Mouse (Mus musculus): ENCODE results near the gene Tprn. TPM values are rescaled to one million over a fixed set of nuclear protein-coding genes. Genes with fewer than 3 reads are reported as not detected.

Tprn gene
- total and polyA plus RNA-seq, 3 experiments, result 7.0 to 19.3 (median 13.1) TPM

DNA sequence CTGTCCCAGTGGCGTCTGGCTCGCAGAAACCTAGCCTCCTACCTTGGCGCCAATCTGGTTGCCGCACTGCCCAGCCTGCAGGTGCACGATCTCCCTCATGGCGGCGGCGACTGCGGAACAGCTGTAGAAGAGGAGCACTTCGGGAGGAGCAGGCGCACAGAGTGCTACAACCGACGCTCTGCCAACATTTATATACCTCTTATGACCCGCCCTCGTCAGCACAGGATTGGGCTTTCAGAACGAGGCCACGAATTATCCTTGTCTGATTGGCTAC is 38.0 kb upstream of the Tprn start, which contains the start of gene Tubb4b:
Gene Tubb4b, minus strand, starts transcription at position 211 of the 274 bp plus-strand sequence.
- Histone ChIP-seq H3K4me3 (replicated peaks in 1 of 3; ENCODE audit: low read depth in 2 of 3, low read length in 2 of 3, poor library complexity in 1 of 3) (peak within 1 kb of the TSS; percentile 64 to 99 (median 82)), H3K79me2 (replicated peaks; ENCODE audit: control insufficient read depth, extremely low read depth, insufficient read depth, poor library complexity, severe bottlenecking) (peaks cover 9% of the 10 kb centered on the region), H3K27ac (ENCODE audit: insufficient read depth, low read depth) (peak within 1 kb of the TSS; percentile 98), H3K9ac (ENCODE audit: insufficient read depth, low read depth) (peak within 1 kb of the TSS; percentile 92), H3K27me3 (replicated peaks) (peaks cover 6% of the 10 kb centered on the region), H3K4me2 (ENCODE audit: insufficient read depth, low read depth, poor library complexity, severe bottlenecking) (peak within 1 kb of the TSS; percentile 76), H3K4me1 (ENCODE audit: control insufficient read depth in 1 of 2, insufficient read depth in 2 of 2) (peaks cover 13 to 34% of the 10 kb centered on the region in 2 experiments; a peak in 3 of 4 replicates), H3K9me3 (replicated peaks; ENCODE audit: low read length) (no peaks in the 10 kb centered on the region), H3K36me3 (replicated peaks in 1 of 2; ENCODE audit: control insufficient read depth in 1 of 2, insufficient read depth in 1 of 2, low read length in 1 of 2) (peaks cover 22 to 26% of the 10 kb centered on the region in 2 experiments)
- peak; percentile 80 for TF ChIP-seq NRF1 (IDR thresholded peaks at IDR 0.05; ENCODE audit: low read depth, low read length)
- TF ChIP-seq ZNF384 (IDR thresholded peaks at IDR 0.05; ENCODE audit: low read depth, low read length), result no peak
- no peak for TF ChIP-seq CTCF (conservative IDR thresholded peaks at IDR 0.05 in 1 of 2, IDR thresholded peaks at IDR 0.05 in 1 of 2; ENCODE audit: low read depth in 2 of 2, low read length in 2 of 2)
- TF ChIP-seq EP300 (IDR thresholded peaks at IDR 0.05; ENCODE audit: low read length), result no peak
- no peak for TF ChIP-seq JUND (conservative IDR thresholded peaks at IDR 0.05; ENCODE audit: low read depth, low read length)
- TF ChIP-seq POLR2AphosphoS2 (IDR thresholded peaks at IDR 0.05; ENCODE audit: low read depth, low read length), result peak; percentile 98
- TF ChIP-seq ELF1 (IDR thresholded peaks at IDR 0.05; ENCODE audit: low read depth, low read length), result 0 out of 2 replicates have a peak, but pooled peaks have one; percentile 7
- TF ChIP-seq ZKSCAN1 (IDR thresholded peaks at IDR 0.05; ENCODE audit: borderline replicate concordance, low read depth, low read length), result no peak
- TF ChIP-seq USF2 (conservative IDR thresholded peaks at IDR 0.05; ENCODE audit: low read depth, low read length), result no peak
- TF ChIP-seq SIN3A (IDR thresholded peaks at IDR 0.05; ENCODE audit: low read length), result peak; percentile 86; the same call in 1 of the 2 replicates
- TF ChIP-seq ZC3H11A (IDR thresholded peaks at IDR 0.05; ENCODE audit: low read depth, low read length), result no peak
- peak; percentile 86 for TF ChIP-seq MXI1 (IDR thresholded peaks at IDR 0.05; ENCODE audit: low read depth, low read length)
- no peak for TF ChIP-seq SMC3 (IDR thresholded peaks at IDR 0.05; ENCODE audit: low read depth, low read length)
- peak; percentile 98 for TF ChIP-seq TBP (conservative IDR thresholded peaks at IDR 0.05; ENCODE audit: low read depth, low read length)
- no peak for TF ChIP-seq ETS1 (conservative IDR thresholded peaks at IDR 0.05; ENCODE audit: low read depth, low read length)
- TF ChIP-seq E2F4 (IDR thresholded peaks at IDR 0.05; ENCODE audit: insufficient replicate concordance, low read depth, low read length), result 0 out of 2 replicates have a peak, but pooled peaks have one; percentile 23
- peak; percentile 99 for TF ChIP-seq NELFE (IDR thresholded peaks at IDR 0.05; ENCODE audit: low read depth, low read length)
- TF ChIP-seq TCF12 (IDR thresholded peaks at IDR 0.05; ENCODE audit: low read depth, low read length), result peak; percentile 95
- TF ChIP-seq CHD1 (IDR thresholded peaks at IDR 0.05; ENCODE audit: low read depth, low read length), result no peak
- TF ChIP-seq MAZ (IDR thresholded peaks at IDR 0.05; ENCODE audit: low read depth, low read length), result no peak
- TF ChIP-seq UBTF (IDR thresholded peaks at IDR 0.05; ENCODE audit: low read depth, low read length), result no peak
- TF ChIP-seq BHLHE40 (IDR thresholded peaks at IDR 0.05; ENCODE audit: low read depth, low read length), result peak; percentile 45; the same call in 1 of the 2 replicates
- TF ChIP-seq ZMIZ1 (IDR thresholded peaks at IDR 0.05; ENCODE audit: low read depth, low read length), result peak; percentile 99
- TF ChIP-seq USF1 (IDR thresholded peaks at IDR 0.05; ENCODE audit: low read depth, low read length), result no peak; the same call in 1 of the 2 replicates
- no peak for TF ChIP-seq GABPA (IDR thresholded peaks at IDR 0.05; ENCODE audit: insufficient replicate concordance, low read depth, low read length)
- TF ChIP-seq IRF4 (IDR thresholded peaks at IDR 0.05; ENCODE audit: low read depth, low read length), result peak; percentile 42; the same call in 1 of the 2 replicates
- TF ChIP-seq MYC (IDR thresholded peaks at IDR 0.05; ENCODE audit: low read depth, low read length), result peak; percentile 77; the same call in 1 of the 2 replicates
- no peak for TF ChIP-seq MAFK (IDR thresholded peaks at IDR 0.05; ENCODE audit: insufficient replicate concordance, low read length)
- no peak for TF ChIP-seq RAD21 (IDR thresholded peaks at IDR 0.05; ENCODE audit: low read depth, low read length)
- TF ChIP-seq POLR2A (IDR thresholded peaks at IDR 0.05; ENCODE audit: low read depth, low read length), result peak; percentile 98
- TF ChIP-seq PAX5 (IDR thresholded peaks at IDR 0.05; ENCODE audit: low read length), result no peak
- 0 out of 2 replicates have a peak, but pooled peaks have one; percentile 61 for TF ChIP-seq KAT2A (IDR thresholded peaks at IDR 0.05; ENCODE audit: insufficient replicate concordance, low read length)
- TF ChIP-seq MAX (IDR thresholded peaks at IDR 0.05; ENCODE audit: low read length), result peak; percentile 64; the same call in 1 of the 2 replicates
- TF ChIP-seq MEF2A (IDR thresholded peaks at IDR 0.05; ENCODE audit: borderline replicate concordance, low read depth, low read length), result no peak; the same call in 1 of the 2 replicates
- TF ChIP-seq HCFC1 (IDR thresholded peaks at IDR 0.05; ENCODE audit: low read depth, low read length), result peak; percentile 52
- no peak for TF ChIP-seq RCOR1 (conservative IDR thresholded peaks at IDR 0.05; ENCODE audit: low read depth, low read length)
- no peak for TF ChIP-seq JUN (IDR thresholded peaks at IDR 0.05; ENCODE audit: insufficient read depth, low read depth, low read length)
- TF ChIP-seq CHD2 (IDR thresholded peaks at IDR 0.05; ENCODE audit: low read length), result no peak
- in situ Hi-C loops (cut with MboI; ENCODE audit: low pct_ligation_motif_present, low pct_unique_long_range_greater_than_20kb, low sequenced_read_pairs), result no loop called here
- DNase-seq (ENCODE audit: extremely low read depth), result peak; percentile 99
- dilution Hi-C loops (cut with MboI; ENCODE audit: extremely low pct_ligation_motif_present, extremely low pct_unique_long_range_greater_than_20kb, low sequenced_read_pairs), result no loop called here
